Mouse (Mus musculus) large intestine, adult 2 months (tissue): Measurements from ENCODE around the gene Gm20489. TPM values are rescaled to one million over a fixed set of nuclear protein-coding genes. Genes with fewer than 3 reads are reported as not detected.

Experiments used
- DNase-seq: peaks from one replicate; pipeline ENCODE4 v3.0.0-alpha.2; 2012; ENCODE audit warnings: low read depth, low spot score
- WGBS: fragments of 180-500 bp; shearing (Covaris S2); methylation state at CpG from one replicate; pipeline ENCODE4 v1.1.7; 2018; 5-methylcytosine and 5-hydroxymethylcytosine counted together
- polyA plus RNA-seq: library from polyadenylated mRNA; depleted of rRNA; stranded (reverse); fragments of >200 nt; gene quantifications from 2 replicates; pipeline ENCODE4 v1.2.3, GENCODE M21; 2012; rRNA removed

The Gm20489 gene
- polyA plus RNA-seq, result not detected in 2 replicates

- DNase-seq, result no peak
- 72% methylated on average over 3 of the region's 3 CpGs for WGBS
Observed at GRCm38 (mm10) chrX:101268755-101269124, at the start of gene Gm20489. Gene Gm20489, minus strand, starts transcription at chrX:101269023.

- 51% methylated on average over 6 of the region's 6 CpGs for WGBS
- DNase-seq, result no peak
Observed at GRCm38 (mm10) chrX:101313625-101314359, 45.0 kb upstream of the Gm20489 start.

- no peak for DNase-seq
- 92% methylated on average over 5 of the region's 5 CpGs for WGBS
Observed at GRCm38 (mm10) chrX:101309299-101309698, 40.5 kb upstream of the Gm20489 start.

GRCm38 (mm10) chrX:101304646-101305045 lies 35.8 kb upstream of the Gm20489 start:
- WGBS, result 75% methylated on average over 2 of the region's 2 CpGs
- no peak for DNase-seq

- no peak for DNase-seq
- WGBS, result 83% methylated on average over 9 of the region's 9 CpGs
Observed at GRCm38 (mm10) chrX:101301654-101302053, 32.8 kb upstream of the Gm20489 start.

GRCm38 (mm10) chrX:101300427-101301030 lies 31.7 kb upstream of the Gm20489 start:
- WGBS, result 54% methylated on average over 13 of the region's 13 CpGs

GRCm38 (mm10) chrX:101299473-101300426 lies 30.9 kb upstream of the Gm20489 start:
- DNase-seq, result no peak
- 42% methylated on average over 12 of the region's 13 CpGs for WGBS

More at GRCm38 (mm10) chrX:101300427-101301030, 31.7 kb upstream of the Gm20489 start:
- DNase-seq, result no peak

- 27% methylated on average over 18 of the region's 24 CpGs for WGBS
- no peak for DNase-seq
Observed at GRCm38 (mm10) chrX:101299055-101299454, 30.2 kb upstream of the Gm20489 start, which contains the start of gene Nlgn3. Gene Nlgn3, plus strand, starts transcription at chrX:101299168.

GRCm38 (mm10) chrX:101290111-101290510 lies 21.3 kb upstream of the Gm20489 start:
- no peak for DNase-seq
- WGBS, result 91% methylated on average over 10 of the region's 10 CpGs

- WGBS, result 90% methylated on average over 7 of the region's 7 CpGs
Observed at GRCm38 (mm10) chrX:101289037-101289436, 20.2 kb upstream of the Gm20489 start.

GRCm38 (mm10) chrX:101288432-101288831 lies 19.6 kb upstream of the Gm20489 start:
- no peak for DNase-seq
- WGBS, result 92% methylated on average over 6 of the region's 6 CpGs

More at GRCm38 (mm10) chrX:101289037-101289436, 20.2 kb upstream of the Gm20489 start:
- DNase-seq, result no peak

GRCm38 (mm10) chrX:101287543-101287942 lies 18.7 kb upstream of the Gm20489 start:
- no peak for DNase-seq
- 90% methylated on average over 3 of the region's 3 CpGs for whole genome bisulfite sequencing

- no peak for DNase-seq
- WGBS, result 93% methylated on average over 14 of the region's 14 CpGs
Observed at GRCm38 (mm10) chrX:101285953-101286670, 17.3 kb upstream of the Gm20489 start.

- WGBS, result 25% methylated on average over 6 of the region's 6 CpGs
Observed at GRCm38 (mm10) chrX:101285534-101285933, 16.7 kb upstream of the Gm20489 start.

GRCm38 (mm10) chrX:101282813-101283212 lies 14.0 kb upstream of the Gm20489 start:
- no peak for DNase-seq
- WGBS, result 87% methylated on average over 6 of the region's 6 CpGs

More at GRCm38 (mm10) chrX:101285534-101285933, 16.7 kb upstream of the Gm20489 start:
- no peak for DNase-seq

GRCm38 (mm10) chrX:101273875-101274738 lies 5.3 kb upstream of the Gm20489 start, which contains the start of gene Med12:
Gene Med12, plus strand, starts transcription at chrX:101274030.
- DNase-seq, result peak; percentile 39

GRCm38 (mm10) chrX:101273410-101273809 lies 4.6 kb upstream of the Gm20489 start:
- DNase-seq, result no peak

More at GRCm38 (mm10) chrX:101273875-101274738, 5.3 kb upstream of the Gm20489 start, which contains the start of gene Med12:
- 16% methylated on average over 54 of the region's 54 CpGs for WGBS

More at GRCm38 (mm10) chrX:101273410-101273809, 4.6 kb upstream of the Gm20489 start:
- WGBS, result 19% methylated on average over 6 of the region's 6 CpGs
